Mouse (Mus musculus): Measurements from ENCODE around the gene Adnp.

- TF ChIP-seq POLR2A (IDR thresholded peaks at IDR 0.05; ENCODE audit: insufficient read length, low read depth), result no peak
- TF ChIP-seq MYOG (IDR thresholded peaks at IDR 0.05; ENCODE audit: control insufficient read depth in 1 of 3, insufficient read depth in 1 of 3, insufficient read length in 2 of 3, low read depth in 2 of 3), result no peak
- no peak for TF ChIP-seq MAX (IDR thresholded peaks at IDR 0.05; ENCODE audit: low read depth)
- TF ChIP-seq USF1 (IDR thresholded peaks at IDR 0.05; ENCODE audit: low read depth), result no peak
- no peak for TF ChIP-seq POLR2AphosphoS2 (IDR thresholded peaks at IDR 0.05; ENCODE audit: insufficient read length, low read depth)
- no peak for TF ChIP-seq MYOD1 (IDR thresholded peaks at IDR 0.05; ENCODE audit: control insufficient read depth in 1 of 3, insufficient read length in 2 of 3, low read depth in 2 of 3)
- TF ChIP-seq E2F4 (IDR thresholded peaks at IDR 0.05; ENCODE audit: insufficient read depth), result no peak
- TF ChIP-seq SRF (IDR thresholded peaks at IDR 0.05; ENCODE audit: control insufficient read depth, insufficient read length, low read depth), result no peak
- TF ChIP-seq TCF12 (IDR thresholded peaks at IDR 0.05; ENCODE audit: insufficient read depth, poor library complexity, severe bottlenecking), result no peak
- no peak for TF ChIP-seq TCF3 (IDR thresholded peaks at IDR 0.05; ENCODE audit: insufficient read length, low read depth)
Observed at GRCm38 (mm10) chr2:168242841-168243240, 35.9 kb upstream of the Adnp start.

Measured in myocyte (in vitro differentiated cells).